Mouse (Mus musculus): ENCODE data around the gene Palmd.

Palmd gene

GRCm38 (mm10) chr3:116892872-116893271, 75.9 kb downstream of the Palmd start:
- no peak for DNase-seq (ENCODE audit: extremely low spot score)

GRCm38 (mm10) chr3:116892206-116892563, 76.6 kb downstream of the Palmd start:
- no peak for DNase-seq (ENCODE audit: extremely low spot score)

GRCm38 (mm10) chr3:116891436-116892205, 77.2 kb downstream of the Palmd start:
- DNase-seq (ENCODE audit: extremely low spot score): no peak

- no peak for DNase-seq (ENCODE audit: extremely low spot score)
These were observed 78.2 kb downstream of the Palmd start for GRCm38 (mm10) chr3:116890576-116890975.

- no peak for DNase-seq (ENCODE audit: extremely low spot score)
These were observed 79.4 kb downstream of the Palmd start for GRCm38 (mm10) chr3:116889358-116889757.

GRCm38 (mm10) chr3:116884941-116885340, 83.8 kb downstream of the Palmd start:
- no peak for DNase-seq (ENCODE audit: extremely low spot score)

- no peak for DNase-seq (ENCODE audit: extremely low spot score)
These were observed 86.4 kb downstream of the Palmd start for GRCm38 (mm10) chr3:116882221-116882960.

- DNase-seq (ENCODE audit: extremely low spot score): no peak
These were observed 98.4 kb downstream of the Palmd start for GRCm38 (mm10) chr3:116870372-116870771.
